Mouse (Mus musculus) limb, embryonic 14.5 days (tissue): ENCODE results near the gene Gab2. TPM values are rescaled to one million over a fixed set of nuclear protein-coding genes. Genes with fewer than 3 reads are reported as not detected.

ENCODE experiments used
- ATAC-seq: fragments of 200-750 bp; cut with Nextera tagmentation; 2 replicates; pipeline ENCODE4 v1.8.0; 2017; ENCODE audit warnings: low read depth, moderate number of reproducible peaks, moderate TSS enrichment; ENCODE audit not compliant: low FRiP score
- DNase-seq: peaks from one replicate; pipeline ENCODE4 v3.0.0-alpha.2; 2015; ENCODE audit warnings: low spot score
- H3K27ac ChIP-seq: fragments of 300-500 bp; sonication (generic); replicated peaks from 2 replicates; pipeline ENCODE4 v1.5.1; 2014; ENCODE audit warnings: low read depth, mild to moderate bottlenecking, low read length, moderate library complexity, mixed read lengths
- H3K27me3 ChIP-seq: fragments of 300-500 bp; sonication (generic); 2 replicates; pipeline ENCODE4 v1.6.1; 2014; ENCODE audit warnings: low read length, mixed read lengths; ENCODE audit not compliant: control insufficient read depth, insufficient read depth
- H3K36me3 ChIP-seq: fragments of 300-500 bp; sonication (generic); 2 replicates; pipeline ENCODE4 v1.6.1; 2014; ENCODE audit warnings: mild to moderate bottlenecking, low read length, moderate library complexity, mixed read lengths; ENCODE audit not compliant: control insufficient read depth, insufficient read depth
- H3K4me1 ChIP-seq: fragments of 300-500 bp; sonication (generic); 2 replicates; pipeline ENCODE4 v1.6.1; 2014; ENCODE audit warnings: antibody characterized with exemption, low read length, mixed read lengths; ENCODE audit not compliant: control insufficient read depth, insufficient read depth
- H3K4me2 ChIP-seq: fragments of 300-500 bp; sonication (generic); replicated peaks from 2 replicates; pipeline ENCODE4 v1.6.1; 2014; ENCODE audit warnings: low read depth, mild to moderate bottlenecking, low read length, moderate library complexity; ENCODE audit not compliant: severe bottlenecking
- H3K4me3 ChIP-seq: fragments of 300-500 bp; sonication (generic); replicated peaks from 2 replicates; pipeline ENCODE4 v1.5.1; 2014; ENCODE audit warnings: low read length
- H3K9ac ChIP-seq: fragments of 300-500 bp; sonication (generic); 2 replicates; pipeline ENCODE4 v1.6.1; 2014; ENCODE audit warnings: mild to moderate bottlenecking, low read depth, low read length, moderate library complexity; ENCODE audit not compliant: severe bottlenecking
- H3K9me3 ChIP-seq: fragments of 300-500 bp; sonication (generic); 2 replicates; pipeline ENCODE4 v1.6.1; 2016; ENCODE audit warnings: low read length; ENCODE audit not compliant: control insufficient read depth
- POLR2A ChIP-seq: fragments of 200-500 bp; IDR thresholded peaks from 2 replicates; pipeline ENCODE4 v1.8.0; 2012; ENCODE audit warnings: inconsistent platforms, mild to moderate bottlenecking, moderate library complexity, borderline replicate concordance; ENCODE audit not compliant: insufficient read depth, insufficient read length; ENCODE audit errors: extremely low read depth
- WGBS: fragments of 180-500 bp; shearing (Covaris S2); extraction: QIAGEN DNeasy Blood & Tissue Kit; methylation state at CpG from one replicate; pipeline ENCODE4 v1.1.7; 2014; 5-methylcytosine and 5-hydroxymethylcytosine counted together
- polyA plus RNA-seq, 2 experiments: library from polyadenylated mRNA; depleted of rRNA in 1 of 2; stranded (reverse) in 1 of 2; unstranded in 1 of 2; fragments of >200 nt; fragmentation: Nextera tagmentation in 1 of 2; extraction: Ambion mirVana in 1 of 2; gene quantifications; 2 replicates each; pipeline versions ENCODE4 v1.2.1 to v1.2.3; 2012 to 2014

The Gab2 gene
- polyA plus RNA-seq, 2 experiments = 5.1 to 7.7 TPM

DNA sequence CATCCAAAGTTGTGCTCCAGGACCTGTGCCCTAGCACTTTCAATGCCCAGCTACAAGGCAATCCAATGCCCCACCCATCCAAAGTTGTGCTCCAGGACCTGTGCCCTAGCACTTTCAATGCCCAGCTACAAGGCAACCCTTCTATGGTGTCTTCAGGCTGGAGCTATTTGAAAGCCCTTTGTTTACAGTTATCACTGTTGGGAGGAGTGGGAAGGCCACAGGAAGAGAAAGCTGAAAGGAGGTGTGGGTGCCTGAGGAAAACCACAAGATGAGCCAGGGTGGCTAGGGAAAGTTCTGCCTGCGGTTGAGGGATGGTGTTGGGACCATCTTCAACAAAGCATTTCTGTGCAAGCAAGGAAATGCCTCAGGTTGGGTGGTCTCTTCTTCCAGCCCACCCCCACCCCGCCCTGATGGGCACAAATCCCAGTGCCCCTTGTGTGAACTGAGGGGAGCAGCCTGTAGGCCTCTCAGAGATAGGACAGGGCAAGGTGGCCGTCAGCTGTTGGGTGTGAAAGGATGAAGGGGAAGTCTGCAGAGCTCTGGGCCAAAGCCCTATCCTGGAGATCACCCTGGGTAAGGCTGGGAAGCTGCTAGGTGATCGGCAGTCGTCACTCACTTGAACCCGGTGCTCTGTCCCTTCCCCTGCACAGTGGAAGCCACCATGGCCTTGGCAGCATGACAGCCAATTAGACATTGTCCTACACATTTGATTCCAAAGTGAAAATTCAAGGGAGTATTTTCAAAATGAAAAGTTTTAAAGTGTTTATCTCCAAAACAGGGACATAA lies 251.9 kb downstream of the Gab2 start:
- DNase-seq (no peak), ATAC-seq (no peak)
- Histone ChIP-seq H3K36me3 (no peaks in the 10 kb centered on the region), H3K4me2 (peak overlapping the region; percentile 73), H3K27me3 (no peaks in the 10 kb centered on the region), H3K4me1 (peaks cover 12% of the 10 kb centered on the region), H3K9me3 (no peaks in the 10 kb centered on the region), H3K27ac (no peak overlapping the region), H3K9ac (no peak overlapping the region), H3K4me3 (no peak overlapping the region)
- WGBS = 93% methylated on average over 6 of the region's 6 CpGs
- TF ChIP-seq POLR2A = no peak

DNA sequence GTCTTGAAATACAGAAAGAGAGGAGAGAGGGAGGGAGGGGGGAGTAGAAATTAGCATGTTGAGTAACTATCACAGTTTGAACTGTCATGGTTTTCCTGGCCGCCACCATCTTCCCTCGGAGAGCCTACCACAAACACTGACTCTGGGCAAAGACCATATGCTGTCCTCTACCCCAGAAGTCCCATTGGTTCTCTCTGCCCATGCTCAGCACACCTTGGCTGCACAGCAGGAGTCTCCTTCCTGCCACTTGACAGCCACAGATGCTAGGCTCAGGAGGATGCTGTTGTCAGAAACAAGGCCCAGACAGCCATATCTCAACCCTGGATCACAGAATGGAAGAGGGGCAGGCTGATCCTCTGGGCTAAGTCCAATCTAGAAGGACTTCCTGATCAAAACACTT lies 253.0 kb downstream of the Gab2 start:
- H3K4me3 ChIP-seq = no peak overlapping the region
- no peaks in the 10 kb centered on the region for H3K36me3 ChIP-seq
- no peak overlapping the region for H3K4me2 ChIP-seq
- no peaks in the 10 kb centered on the region for H3K27me3 ChIP-seq
- no peak for DNase-seq
- no peak for ATAC-seq
- WGBS = 89% methylated on average over 2 of the region's 2 CpGs
- no peak overlapping the region for H3K9ac ChIP-seq
- peaks cover 12% of the 10 kb centered on the region for H3K4me1 ChIP-seq
- no peaks in the 10 kb centered on the region for H3K9me3 ChIP-seq
- no peak for TF ChIP-seq POLR2A
- no peak overlapping the region for H3K27ac ChIP-seq

DNA sequence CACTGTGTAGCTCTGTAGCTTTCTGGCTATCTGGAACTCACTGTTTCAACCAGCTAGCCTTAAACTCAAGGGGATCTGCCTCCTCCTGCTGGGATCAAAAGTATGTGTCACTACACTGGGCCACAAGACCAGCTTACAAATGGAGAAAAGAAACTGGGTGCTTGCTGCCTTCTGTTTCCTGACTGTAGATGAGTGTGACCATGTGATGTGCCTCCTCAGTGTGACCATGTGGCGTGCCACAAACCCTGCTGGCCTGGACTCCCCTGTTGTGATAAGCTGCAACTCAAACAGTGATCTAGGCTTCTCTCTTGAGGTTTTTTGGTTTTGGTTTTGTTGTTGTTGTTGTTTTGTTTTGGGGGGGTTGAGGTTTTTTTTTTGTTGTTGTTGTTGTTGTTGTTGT lies 255.3 kb downstream of the Gab2 start:
- H3K4me1 ChIP-seq = peaks cover 5% of the 10 kb centered on the region
- H3K9me3 ChIP-seq = no peaks in the 10 kb centered on the region
- no peak overlapping the region for H3K27ac ChIP-seq
- no peak overlapping the region for H3K4me3 ChIP-seq
- TF ChIP-seq POLR2A = no peak
- DNase-seq = no peak
- ATAC-seq = no peak
- H3K27me3 ChIP-seq = no peaks in the 10 kb centered on the region
- no peaks in the 10 kb centered on the region for H3K36me3 ChIP-seq
- no peak overlapping the region for H3K4me2 ChIP-seq
- 86% methylated on average over 1 of the region's 1 CpGs for WGBS
- no peak overlapping the region for H3K9ac ChIP-seq

DNA sequence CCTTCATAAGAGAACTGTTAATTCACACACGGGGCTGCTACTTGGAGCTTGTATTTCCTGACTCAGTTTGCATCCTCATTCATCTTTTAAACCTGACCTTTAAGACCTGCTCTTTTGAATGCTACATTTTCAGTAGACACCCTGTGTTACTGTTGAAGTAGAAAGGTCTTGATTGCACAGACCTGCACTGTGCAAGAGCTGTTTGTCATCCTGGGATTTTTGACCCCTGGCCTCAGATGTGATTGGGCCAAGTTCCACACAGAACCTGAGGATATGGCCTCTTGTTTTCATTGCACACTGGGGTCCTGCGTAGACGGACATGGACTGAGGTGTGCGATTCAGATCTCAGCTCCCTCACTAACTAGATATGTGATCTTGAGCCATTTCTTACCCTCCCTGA lies 257.2 kb downstream of the Gab2 start:
- H3K4me3 ChIP-seq = no peak overlapping the region
- no peak for TF ChIP-seq POLR2A
- no peaks in the 10 kb centered on the region for H3K9me3 ChIP-seq
- H3K4me2 ChIP-seq = no peak overlapping the region
- WGBS = 80% methylated on average over 4 of the region's 4 CpGs
- ATAC-seq (no peak), DNase-seq (no peak)
- H3K36me3 ChIP-seq = no peaks in the 10 kb centered on the region
- no peak overlapping the region for H3K27ac ChIP-seq
- H3K27me3 ChIP-seq = no peaks in the 10 kb centered on the region
- H3K9ac ChIP-seq = no peak overlapping the region
- H3K4me1 ChIP-seq = no peaks in the 10 kb centered on the region

DNA sequence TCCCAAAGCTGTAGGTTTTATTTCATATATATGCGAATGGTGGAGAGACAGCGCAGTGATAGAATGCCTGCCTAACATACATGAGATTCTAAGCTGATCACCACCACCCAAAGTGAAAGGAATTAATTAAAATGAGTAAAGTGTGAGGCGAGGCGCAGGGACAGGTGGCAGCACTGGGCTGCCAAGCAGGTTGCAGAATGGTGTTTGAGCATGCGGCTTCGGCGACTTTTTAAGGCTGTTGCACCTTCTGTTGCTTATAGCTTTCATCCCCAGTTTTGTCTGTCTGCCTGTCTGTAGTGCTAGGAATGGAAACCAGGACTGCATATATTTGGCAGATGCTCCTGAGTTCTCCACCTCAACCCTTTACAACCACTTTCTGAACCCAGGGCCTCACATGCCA lies 258.2 kb downstream of the Gab2 start:
- H3K27ac ChIP-seq = no peak overlapping the region
- no peak overlapping the region for H3K4me3 ChIP-seq
- H3K36me3 ChIP-seq = no peaks in the 10 kb centered on the region
- no peaks in the 10 kb centered on the region for H3K4me1 ChIP-seq
- no peaks in the 10 kb centered on the region for H3K27me3 ChIP-seq
- no peak for TF ChIP-seq POLR2A
- H3K4me2 ChIP-seq = no peak overlapping the region
- ATAC-seq = no peak
- DNase-seq = no peak
- WGBS = 92% methylated on average over 7 of the region's 7 CpGs
- no peaks in the 10 kb centered on the region for H3K9me3 ChIP-seq
- no peak overlapping the region for H3K9ac ChIP-seq
